Mouse (Mus musculus) kidney, adult 9 months (tissue): ENCODE results near the gene Ap3d1.

Source experiments
- DNase-seq: peaks from one replicate; pipeline ENCODE4 v3.0.0; 2022

Ap3d1 gene

DNA sequence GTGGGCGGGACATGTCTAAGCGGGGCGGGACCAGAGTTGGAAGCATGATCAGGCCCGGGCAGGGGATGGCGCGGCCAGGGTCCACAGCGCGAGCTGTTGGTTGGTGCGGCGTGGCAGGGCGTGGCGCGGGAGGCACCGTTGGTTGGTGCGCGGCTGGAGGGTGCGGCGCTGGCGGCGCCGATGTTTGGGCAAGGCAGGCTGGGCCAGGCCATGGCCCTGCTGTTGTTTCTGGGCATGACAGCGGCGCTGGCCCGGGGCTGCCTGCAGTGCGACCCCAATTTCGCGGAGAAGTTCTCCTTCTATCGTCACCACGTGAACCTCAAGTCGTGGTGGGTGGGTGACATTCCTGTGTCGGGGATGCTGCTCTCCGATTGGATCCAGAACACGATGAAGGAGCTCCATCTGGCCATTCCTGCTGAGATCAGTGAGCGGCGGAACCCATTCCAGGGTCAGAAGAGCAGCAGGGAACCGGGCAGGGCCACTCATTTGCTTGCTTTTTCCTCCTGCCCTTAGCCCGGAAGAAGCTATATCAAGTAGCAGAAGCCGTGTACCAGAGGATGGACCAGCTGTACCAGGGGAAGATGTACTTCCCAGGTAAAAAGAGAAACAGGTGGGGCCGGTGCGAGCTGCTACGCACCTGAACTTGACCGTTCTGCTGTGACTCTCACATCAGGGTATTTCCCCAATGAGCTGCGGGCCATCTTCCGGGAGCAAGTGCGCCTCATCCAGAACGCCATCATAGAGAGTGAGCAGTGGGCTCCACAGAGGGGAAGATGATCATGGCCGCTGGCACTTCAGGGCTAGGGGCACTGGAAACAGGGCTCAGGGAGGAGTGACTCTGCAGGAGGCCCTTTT lies 39.3 kb downstream of the Ap3d1 start:
- DNase-seq: peak; percentile 98

DNA sequence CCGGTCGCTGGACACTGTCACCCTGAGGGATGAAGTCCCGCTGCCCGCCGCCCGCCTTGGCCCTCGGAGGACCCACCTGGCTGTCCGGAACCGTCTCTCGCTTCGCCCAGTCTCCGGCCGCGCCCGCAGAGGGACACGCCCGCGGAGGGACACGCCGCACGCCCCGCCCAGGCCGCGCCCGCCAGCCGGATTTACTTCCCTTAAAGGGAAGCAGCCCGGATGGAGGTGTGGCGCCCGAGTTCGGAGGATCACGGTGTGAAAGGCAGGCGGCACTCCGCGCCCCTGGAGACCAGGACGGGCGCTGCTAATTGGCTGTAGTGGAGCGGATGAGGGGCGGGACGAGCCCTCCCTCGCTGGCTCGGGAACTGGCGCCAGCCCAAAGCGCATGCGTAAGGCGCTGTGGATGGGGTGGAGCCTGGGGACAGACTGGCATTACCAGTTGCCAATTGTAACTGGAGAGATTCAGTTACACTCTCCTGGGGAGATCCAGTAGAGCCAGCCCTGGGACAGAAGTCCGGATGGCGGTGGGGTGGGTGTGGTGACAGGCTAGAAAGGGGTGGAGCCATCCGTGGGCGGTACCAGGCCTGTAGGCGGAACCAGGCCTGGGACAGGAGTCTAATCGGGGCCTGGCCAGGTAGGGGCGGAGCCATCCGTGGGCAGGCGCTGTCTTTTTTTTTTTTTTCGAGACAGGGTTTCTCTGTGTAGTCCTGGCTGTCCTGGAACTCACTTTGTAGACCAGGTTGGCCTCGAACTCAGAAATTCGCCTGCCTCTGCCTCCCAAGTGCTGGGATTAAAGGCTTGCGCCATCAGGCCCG lies 40.1 kb downstream of the Ap3d1 start, which contains the start of the genes Mob3a and Izumo4:
TSS of gene Mob3a (minus strand) at position 257 of the 815 bp plus-strand sequence.
TSS of gene Izumo4 (plus strand) at position 464 of the 815 bp plus-strand sequence.
- DNase-seq: peak; percentile 99

DNA sequence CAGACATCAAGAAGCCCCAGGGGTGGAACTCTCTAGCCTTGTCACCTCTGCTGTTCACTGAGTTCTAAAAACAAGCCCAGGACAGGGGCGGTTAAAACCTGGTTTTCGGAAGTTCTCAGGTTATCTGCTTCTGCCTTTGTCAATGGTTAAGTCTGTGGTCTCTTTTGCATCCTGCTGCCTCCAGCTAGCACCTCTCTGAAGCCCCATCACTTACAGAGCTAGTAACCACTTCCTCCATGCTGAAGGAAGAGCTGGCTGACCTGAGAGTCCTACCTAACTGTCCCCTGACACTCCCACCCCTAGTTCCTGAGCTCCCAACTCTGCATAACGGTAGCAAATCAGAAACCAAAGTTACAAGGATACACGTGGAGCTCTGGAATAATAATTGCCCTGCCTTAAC lies 41.3 kb downstream of the Ap3d1 start:
- DNase-seq: peak; percentile 17

DNA sequence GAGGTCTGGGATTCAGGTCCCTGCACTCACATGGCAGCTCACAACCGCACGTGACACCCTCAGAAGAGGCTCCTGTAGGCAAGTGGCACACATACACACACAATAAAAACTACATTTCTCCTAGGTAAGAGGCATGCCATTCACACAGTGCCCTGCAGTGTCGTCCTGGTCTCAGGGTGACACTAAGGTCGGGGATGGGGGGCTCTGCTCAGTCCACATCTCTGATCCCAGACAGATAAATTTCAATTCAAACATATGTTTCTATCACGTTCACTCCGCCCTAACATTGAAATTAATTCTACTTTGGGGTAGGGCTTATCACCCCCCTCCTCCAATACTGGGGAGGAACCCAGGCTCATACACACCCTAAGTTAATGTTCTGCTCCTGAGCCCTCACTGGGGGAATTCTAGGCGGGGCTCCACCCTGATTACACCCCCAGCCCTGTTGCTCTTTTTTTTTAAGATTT lies 42.0 kb downstream of the Ap3d1 start:
- DNase-seq: peak; percentile 22

DNA sequence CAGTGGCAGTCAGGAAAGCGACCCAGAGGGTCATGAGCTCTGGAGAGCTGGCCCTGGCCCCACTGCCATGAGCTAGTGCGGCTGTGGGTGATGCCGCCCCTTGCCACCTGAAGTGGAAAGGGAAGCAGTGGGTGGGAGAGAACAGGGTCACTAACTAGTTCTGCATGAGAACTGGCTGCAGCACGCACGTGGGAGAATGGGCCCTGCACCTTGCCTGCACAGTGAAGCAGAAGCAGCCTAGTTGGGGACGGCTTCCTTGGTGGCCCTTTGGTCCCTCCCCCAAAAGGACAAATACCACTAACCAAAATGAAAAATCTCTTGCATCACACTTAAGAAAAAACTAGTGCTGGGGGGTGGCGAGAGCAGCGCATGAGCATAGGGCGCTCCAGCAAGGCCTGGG lies 43.5 kb downstream of the Ap3d1 start:
- no peak for DNase-seq

DNA sequence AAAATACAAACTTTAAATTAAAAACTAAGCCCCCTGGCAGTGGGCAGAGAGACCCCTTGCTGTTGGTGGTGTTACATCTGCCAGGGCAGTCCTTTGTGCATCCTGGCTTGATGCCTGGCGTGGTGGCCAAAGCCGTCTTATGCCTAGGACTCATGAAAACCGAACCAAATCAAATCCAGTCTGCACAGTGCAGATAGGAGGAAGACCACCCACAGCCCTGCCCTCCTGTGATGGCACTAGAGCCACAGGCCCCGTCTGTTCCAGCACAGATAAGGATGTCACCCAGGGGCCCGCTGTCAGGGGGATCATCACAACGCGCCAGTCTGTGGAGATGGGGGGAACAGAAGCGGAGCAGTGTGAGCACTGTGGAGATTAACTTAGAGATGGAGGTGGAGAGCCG lies 44.3 kb downstream of the Ap3d1 start:
- DNase-seq: no peak

DNA sequence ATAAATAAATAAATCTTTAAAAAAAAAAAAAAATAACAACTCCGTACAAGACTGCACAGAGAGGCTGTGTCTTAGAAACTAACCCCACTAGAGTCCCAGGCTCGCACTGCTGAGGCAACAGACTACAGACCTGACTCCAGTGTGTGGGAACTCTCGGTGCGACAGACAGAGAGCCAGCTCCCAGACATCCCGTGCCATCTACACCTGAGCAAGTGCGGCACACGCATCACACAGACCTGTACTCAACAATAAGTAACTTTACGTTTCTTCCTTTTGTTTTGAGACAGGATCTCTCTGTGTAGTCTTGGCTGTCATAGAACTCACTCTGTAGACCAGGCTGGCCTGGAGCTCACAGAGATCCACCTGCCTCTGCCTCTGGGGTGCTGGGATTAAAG lies 44.7 kb downstream of the Ap3d1 start:
- DNase-seq: no peak

DNA sequence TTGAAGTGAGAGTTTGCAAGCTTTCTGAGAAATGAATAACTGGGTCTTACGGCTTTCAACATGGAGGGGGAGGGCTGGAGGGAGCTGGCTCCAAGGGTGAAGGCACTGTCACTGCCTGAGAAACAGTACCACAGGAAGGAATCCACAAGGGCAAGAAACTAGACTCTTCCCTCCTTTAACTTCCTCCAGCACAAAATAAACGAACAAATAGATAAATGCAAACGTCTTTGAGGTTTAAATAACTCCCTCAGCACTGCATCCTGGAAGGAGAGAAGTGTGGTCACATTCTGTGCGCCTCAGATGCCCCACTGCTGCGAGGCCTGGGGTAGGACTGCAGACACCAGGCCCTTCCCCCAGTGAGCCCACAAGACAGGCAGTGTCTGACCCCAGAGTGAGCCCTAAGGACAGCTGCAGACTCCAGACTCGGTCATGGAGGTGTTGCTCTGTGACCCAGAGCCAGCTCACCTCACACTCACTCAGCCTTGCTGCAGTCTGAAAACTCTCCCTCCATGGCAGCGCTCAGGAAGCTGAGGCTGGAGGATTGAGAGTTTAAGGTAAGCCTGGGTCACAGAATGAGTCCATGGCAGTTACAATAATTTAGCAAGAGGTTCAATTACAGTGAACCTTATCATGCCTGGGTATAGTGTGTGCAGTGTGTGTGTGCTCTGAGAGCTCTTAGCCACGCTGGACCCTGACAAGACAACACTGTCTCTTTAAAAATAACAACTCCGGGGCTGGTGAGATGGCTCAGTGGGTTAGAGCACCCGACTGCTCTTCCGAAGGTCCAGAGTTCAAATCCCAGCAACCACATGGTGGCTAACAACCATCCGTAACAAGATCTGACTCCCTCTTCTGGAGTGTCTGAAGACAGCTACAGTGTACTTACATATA lies 45.3 kb downstream of the Ap3d1 start:
- DNase-seq: peak; percentile 21

DNA sequence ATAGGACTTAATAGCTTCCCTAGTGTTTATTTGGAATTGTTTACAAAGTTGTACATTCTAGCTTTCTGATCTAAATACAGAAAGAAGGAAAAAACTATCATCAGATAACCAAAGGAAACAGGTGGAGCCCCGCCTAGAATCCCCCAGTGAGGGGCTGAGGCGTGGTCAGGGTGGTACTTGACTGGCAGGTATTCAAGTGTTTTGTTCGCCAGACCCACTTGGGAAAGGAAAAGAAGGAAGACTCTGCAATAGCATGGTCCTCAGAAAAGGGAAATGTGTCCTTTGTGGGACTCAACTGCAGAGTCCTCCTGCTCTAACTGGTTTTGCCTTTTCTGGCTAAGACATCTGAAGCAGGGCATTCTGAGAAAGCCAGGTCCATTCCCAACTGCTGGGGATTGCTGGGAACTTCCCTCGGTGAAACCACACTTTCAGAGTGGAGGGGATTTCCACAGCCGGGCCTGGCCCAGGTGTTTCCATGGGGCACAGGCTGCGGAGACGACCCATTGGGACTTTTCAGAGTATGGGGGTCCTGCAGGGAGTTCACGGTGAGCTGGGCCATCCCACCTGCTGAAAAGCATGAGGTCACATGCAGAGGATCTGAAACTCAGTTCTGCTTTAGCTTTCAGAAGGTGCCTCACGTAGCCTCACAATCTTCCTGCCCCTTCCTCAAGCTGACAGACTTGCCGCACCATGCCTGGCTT lies 46.1 kb downstream of the Ap3d1 start:
- no peak for DNase-seq

DNA sequence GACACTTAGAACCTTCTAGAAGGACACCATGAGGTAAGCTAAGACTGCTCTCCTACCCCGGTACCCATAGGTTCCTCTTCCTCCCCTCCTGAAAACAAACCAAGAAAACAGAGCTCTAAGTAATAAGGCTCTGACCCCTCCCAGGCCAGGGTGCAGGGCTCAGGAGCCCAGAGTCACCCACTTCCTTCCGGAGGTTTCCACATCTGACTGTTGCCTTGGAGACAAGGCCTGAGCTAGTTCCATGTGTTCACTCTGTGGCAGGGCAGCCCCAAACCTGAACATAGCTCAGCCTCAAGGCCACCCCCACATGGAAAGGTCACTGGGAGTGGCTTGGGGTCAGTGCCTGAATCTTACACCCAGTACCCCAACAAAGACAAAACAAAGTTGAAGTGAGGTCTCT lies 46.9 kb downstream of the Ap3d1 start:
- peak; percentile 63 for DNase-seq

DNA sequence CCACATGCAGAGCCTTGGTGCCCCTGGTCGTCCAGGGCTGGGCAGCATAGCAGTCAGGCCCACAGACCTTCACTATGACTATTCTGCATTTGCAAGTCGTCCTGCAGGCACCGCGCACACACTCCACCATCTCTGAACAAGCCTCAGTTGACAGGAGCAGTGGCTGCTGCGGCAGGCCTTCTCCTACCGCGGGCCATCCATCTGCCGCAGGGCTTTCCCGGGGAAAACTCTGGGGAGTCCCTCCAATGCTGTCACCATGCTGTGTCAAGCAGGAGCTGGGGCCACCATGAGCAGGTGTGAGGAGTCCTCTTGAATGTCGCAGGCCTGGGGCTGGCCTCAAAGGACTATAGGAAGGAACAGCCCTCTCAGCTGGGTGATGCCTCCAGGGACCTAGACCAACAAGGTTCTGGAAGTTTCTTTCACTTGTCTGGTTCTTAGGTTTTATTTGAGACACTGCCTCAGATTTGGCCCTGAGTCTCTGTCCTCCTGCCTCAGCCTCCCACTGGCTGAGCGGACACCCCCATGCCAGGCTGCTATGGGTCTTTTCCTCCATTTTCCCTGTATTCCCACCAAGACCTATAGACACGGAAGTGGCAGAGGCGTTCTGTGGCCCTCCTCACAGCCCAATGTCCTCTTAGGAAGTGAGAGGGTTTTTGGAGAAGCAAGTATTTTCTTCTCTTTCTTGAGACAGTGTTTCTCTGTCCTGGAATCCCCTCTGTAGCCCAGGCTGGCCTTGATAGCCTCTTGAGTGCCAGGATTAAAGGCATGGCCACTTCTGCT lies 47.7 kb downstream of the Ap3d1 start:
- DNase-seq: no peak

DNA sequence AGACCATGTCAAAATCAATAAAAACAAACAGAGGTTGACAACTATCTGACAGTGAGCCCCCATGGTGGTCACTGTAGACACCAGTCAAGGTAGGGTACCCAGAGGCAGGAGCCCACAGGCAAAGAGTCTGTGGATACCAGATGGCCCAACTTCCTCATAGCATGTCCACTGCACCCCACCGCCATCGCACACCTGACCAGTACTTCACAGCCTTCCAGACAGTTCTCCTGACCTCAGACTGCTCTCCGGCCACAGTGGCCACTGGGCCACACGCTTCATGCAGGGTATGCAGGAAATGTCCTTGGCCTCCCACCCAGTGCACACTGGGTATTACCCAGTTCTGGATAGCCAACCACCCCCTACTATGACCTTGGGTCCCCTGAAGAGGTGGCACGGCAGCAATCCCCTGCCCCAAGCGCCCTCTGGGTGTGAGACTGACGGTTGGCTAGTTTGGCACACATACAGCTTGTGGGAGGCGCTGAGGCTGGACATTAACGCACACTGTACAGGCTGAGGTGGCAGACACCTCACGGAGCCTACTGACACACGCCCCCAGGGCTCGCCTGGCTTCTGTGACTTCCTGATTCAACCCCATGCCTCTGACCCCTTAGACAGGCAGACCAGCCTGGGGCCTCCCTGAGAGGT lies 48.5 kb downstream of the Ap3d1 start:
- no peak for DNase-seq

DNA sequence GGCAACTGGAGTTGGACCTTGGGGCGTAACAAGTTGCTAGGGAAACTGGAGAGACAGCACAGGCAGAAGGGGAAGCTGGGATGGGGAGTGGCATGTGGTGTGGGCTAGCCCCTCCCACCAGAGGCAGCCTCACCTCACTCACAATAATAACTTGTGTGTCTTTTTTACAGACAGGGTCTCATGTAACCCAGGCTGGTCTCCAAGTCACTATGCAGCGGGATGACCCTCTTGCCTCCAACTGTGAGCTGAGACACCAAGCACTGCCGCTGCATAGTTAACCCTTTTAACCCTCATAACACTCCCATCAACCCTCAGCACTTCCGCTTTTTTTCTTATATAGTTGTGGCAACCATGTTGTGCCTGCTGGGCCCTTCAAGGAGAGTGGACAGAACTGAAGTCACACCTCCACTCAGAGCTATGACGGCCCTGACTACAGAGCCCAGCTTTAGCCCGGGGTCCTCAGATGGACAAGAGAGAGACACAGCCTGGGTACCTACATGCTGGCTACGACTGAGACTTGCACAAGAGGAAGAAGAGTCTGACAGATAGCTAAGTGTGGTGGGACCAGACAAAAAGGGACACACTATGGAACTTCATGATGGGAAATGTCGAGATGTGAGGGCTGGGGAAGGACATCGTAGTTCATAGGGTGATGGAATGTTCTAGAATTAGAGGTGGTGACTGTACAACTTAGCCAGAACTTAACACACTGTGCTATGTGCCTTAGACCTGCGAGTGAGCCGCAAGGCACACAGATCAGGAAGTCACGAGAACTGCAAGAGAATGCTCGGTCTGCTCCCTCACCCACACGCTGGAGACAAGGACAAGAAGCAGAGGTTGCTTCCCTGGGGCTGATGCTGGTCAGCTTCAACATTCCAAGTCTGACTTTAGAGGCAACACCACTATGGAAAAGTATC lies 49.6 kb downstream of the Ap3d1 start:
- peak; percentile 34 for DNase-seq

DNA sequence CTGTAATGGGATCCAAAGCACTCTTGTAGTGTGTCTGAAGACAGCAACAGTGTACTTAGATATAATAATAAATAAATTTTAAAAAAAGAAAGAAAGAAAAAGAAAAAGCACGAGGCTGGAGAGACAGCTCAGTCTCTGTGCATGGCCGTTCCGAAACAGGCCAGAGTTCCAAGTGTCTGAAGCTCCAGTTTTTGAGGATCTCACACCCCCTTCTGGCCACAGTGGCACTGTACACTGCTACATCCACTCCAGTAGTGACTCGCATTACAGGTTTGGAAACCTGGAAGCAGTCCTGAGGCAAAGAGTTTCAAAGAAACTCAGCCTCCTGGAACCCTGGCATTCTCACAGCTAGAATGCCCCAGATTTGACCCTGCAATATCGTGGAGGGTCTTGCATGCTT lies 54.2 kb downstream of the Ap3d1 start:
- peak; percentile 91 for DNase-seq

DNA sequence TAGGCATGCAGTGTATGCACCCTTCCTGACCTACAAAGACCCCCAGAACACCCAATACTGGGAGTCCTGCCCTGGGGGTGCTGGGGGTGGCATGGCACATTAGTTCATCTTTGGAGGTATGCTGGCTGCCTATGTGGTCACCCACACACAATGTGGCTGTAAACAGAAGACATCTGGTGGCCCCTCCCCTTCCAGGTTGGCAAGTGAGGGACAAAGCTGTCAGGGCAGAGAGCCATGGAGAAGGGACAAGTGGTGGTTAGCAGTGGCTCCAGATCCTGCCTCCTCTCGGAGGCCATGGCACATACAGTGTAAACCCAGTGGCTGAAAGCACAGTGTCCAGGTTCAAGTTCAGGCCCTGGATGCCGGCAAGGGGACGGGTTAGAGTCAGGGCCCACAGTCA lies 55.4 kb downstream of the Ap3d1 start:
- DNase-seq: no peak

DNA sequence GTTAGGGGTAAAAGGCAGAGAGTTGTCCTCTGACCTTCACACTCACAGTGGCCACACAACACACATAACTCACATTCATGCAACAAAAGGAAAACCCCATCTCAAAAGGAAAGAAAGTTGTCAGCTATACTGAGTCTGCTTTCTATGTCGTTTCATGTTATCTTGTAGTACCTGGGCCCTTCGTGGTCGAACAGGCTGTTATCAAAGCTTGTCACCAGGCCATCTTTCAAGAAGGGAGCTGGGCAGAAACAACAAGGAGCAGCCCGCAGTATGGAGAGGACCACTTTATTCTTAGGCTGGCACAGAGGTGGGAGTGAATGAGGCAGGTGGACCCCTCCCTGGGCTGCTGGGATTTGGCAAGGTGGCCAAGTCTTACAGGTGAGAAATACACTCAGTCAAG lies 57.1 kb downstream of the Ap3d1 start:
- no peak for DNase-seq

DNA sequence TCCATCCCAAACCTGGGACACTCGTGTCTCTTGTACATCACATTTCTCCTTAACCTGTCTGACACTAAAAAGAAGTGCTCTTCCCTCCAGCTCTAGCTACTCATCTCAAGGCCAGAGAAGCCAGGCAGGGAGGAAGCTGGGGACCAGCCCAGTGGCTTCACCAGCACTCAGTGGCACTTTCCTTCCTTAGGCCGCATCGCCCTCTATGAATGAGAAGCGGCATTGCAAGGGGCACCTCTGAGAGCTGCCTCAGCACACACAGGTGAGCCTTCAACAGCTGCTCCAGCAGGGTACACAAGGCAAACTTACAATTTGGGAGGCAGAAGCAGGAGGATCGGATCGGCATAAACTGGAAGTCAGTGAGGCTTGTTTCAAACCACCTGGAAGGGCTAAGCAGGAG lies 57.9 kb downstream of the Ap3d1 start:
- peak; percentile 84 for DNase-seq

DNA sequence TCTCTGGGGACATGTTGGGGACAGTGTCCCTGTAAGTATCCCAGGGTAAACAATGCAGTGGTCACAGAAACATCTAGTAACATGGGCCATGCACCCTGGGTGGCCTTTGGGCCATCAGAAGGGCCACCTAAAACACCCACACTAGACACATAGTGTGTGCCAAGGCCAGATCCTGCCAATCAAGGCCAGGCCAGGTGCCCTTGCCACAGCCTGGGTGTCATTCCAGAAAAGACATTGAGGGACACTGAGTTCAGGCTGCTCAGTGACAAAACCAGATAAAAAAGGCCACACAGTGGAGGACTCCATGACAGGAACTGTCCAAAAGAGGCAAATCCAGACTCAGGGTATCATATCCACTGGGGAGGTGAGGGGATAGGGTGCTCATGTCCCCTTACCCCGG lies 58.4 kb downstream of the Ap3d1 start:
- no peak for DNase-seq

DNA sequence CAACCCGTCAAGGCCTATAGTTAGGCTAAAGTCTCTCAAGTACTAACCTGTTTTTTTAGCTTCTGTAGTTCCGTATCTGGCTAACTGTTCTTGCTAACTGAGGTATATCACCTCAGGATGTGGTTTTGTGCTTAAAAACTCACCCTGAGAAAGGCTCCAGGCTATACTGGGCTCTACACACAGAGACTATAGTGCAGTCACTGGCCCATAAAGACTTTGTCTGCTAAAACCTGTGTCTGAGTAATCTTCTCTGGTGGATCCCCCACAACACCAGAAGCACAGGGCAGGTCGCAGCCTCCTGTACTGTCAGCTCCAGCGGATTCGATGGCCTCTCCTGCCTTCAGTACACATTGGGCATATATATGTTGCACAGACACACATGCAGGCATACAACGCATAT lies 60.1 kb downstream of the Ap3d1 start:
- no peak for DNase-seq

DNA sequence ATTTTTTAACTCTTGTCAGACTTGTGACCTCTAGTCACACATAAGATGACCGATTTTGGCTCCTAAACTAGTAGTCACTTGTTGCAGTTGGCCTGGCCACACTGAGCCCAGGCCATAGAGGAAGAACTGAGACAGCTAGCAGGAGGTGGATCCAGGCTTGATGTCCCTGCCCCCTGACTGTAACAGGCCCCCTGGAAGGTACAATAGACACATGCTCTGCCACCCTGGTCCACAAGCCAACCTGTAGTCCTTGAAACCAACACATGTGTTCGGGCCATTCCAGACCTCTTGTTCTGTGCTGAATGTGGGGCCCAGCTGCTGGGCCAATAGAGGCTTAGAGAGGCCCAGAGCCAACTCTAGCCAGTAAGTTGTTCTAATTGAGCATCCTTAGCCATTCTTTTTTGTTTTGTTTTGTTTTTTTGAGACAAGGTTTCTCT lies 61.8 kb downstream of the Ap3d1 start:
- no peak for DNase-seq
